Mouse (Mus musculus): Measurements from ENCODE around the gene Hspg2. TPM values are rescaled to one million over a fixed set of nuclear protein-coding genes. Genes with fewer than 3 reads are reported as not detected.

The Hspg2 gene
- polyA plus RNA-seq, 1 experiment from 2014 or later = 52.0 TPM

DNA sequence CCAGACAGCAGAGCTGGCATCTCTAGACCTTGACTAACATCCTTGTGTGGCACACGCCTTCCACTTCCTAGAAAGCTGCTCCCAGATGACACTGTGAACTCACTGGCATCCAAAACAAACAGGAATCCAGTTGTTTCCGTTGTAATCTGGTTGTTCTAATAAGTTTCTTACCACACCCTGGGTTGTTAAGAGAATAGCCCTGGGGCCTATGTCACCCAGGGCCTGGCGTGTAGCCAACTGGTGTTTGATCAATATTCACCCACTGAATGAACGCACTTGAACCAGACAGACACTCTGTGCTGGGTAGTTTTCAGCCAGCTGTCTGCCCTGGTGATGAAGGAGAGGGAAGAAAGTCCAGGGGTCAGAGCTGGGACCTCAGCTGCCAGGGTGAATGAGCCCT, 58.8 kb downstream of the Hspg2 start:
- Histone ChIP-seq H3K27ac (no peak overlapping the region), H3K27me3 (ENCODE audit: insufficient read depth, poor library complexity, severe bottlenecking) (no peaks in the 10 kb centered on the region), H3K36me3 (peaks cover 99% of the 10 kb centered on the region), H3K9me3 (no peaks in the 10 kb centered on the region), H3K4me1 (no peaks in the 10 kb centered on the region), H3K4me3 (no peak overlapping the region)
- DNase-seq (ENCODE audit: low spot score) = no peak
- 83% methylated on average over 4 of the region's 4 CpGs for WGBS

DNA sequence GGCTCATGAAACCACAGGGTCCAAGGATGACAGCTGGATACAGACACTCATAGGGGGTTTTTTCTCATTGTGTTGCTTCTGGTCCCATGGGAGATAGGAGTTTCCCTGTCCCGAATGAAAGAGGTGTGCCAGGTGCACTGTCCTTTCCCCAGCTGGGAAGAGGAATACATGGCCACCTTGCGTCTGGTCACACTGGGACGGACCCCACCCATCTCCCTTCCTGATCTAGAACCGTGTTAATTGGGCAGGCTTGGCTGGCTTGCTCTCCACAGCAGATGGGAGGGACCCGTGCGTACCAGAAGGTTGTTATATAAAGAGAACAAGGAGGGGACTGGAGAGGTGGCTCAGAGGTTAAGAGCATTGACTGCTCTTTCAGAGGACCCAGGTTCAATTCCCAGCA, 59.3 kb downstream of the Hspg2 start:
- H3K27me3 ChIP-seq (ENCODE audit: insufficient read depth, poor library complexity, severe bottlenecking) = no peaks in the 10 kb centered on the region
- no peaks in the 10 kb centered on the region for H3K4me1 ChIP-seq
- peaks cover 99% of the 10 kb centered on the region for H3K36me3 ChIP-seq
- DNase-seq (ENCODE audit: low spot score) = no peak
- 84% methylated on average over 6 of the region's 6 CpGs for WGBS
- no peaks in the 10 kb centered on the region for H3K9me3 ChIP-seq
- H3K4me3 ChIP-seq = no peak overlapping the region
- no peak overlapping the region for H3K27ac ChIP-seq

GRCm38 (mm10) chr4:137540356-137540755, 71.8 kb downstream of the Hspg2 start:
- Histone ChIP-seq H3K27ac (no peak overlapping the region), H3K36me3 (peaks cover 98% of the 10 kb centered on the region), H3K4me3 (no peak overlapping the region), H3K4me1 (no peaks in the 10 kb centered on the region), H3K9me3 (no peaks in the 10 kb centered on the region), H3K27me3 (ENCODE audit: insufficient read depth, poor library complexity, severe bottlenecking) (no peaks in the 10 kb centered on the region)
- WGBS = 80% methylated on average over 14 of the region's 14 CpGs
- DNase-seq (ENCODE audit: low spot score) = no peak

GRCm38 (mm10) chr4:137542968-137543367, 74.4 kb downstream of the Hspg2 start:
- H3K4me3 ChIP-seq = no peak overlapping the region
- H3K27me3 ChIP-seq (ENCODE audit: insufficient read depth, poor library complexity, severe bottlenecking) = no peaks in the 10 kb centered on the region
- no peaks in the 10 kb centered on the region for H3K9me3 ChIP-seq
- H3K27ac ChIP-seq = no peak overlapping the region
- DNase-seq (ENCODE audit: low spot score) = no peak
- H3K4me1 ChIP-seq = no peaks in the 10 kb centered on the region
- WGBS = 78% methylated on average over 10 of the region's 10 CpGs
- peaks cover 100% of the 10 kb centered on the region for H3K36me3 ChIP-seq

- no peaks in the 10 kb centered on the region for H3K9me3 ChIP-seq
- DNase-seq (ENCODE audit: low spot score) = no peak
- H3K27me3 ChIP-seq (ENCODE audit: insufficient read depth, poor library complexity, severe bottlenecking) = no peaks in the 10 kb centered on the region
- H3K36me3 ChIP-seq = peaks cover 100% of the 10 kb centered on the region
- H3K4me3 ChIP-seq = no peak overlapping the region
- H3K4me1 ChIP-seq = no peaks in the 10 kb centered on the region
- no peak overlapping the region for H3K27ac ChIP-seq
- 93% methylated on average over 9 of the region's 9 CpGs for WGBS
Measured at GRCm38 (mm10) chr4:137545568-137545967, 77.0 kb downstream of the Hspg2 start.

DNA sequence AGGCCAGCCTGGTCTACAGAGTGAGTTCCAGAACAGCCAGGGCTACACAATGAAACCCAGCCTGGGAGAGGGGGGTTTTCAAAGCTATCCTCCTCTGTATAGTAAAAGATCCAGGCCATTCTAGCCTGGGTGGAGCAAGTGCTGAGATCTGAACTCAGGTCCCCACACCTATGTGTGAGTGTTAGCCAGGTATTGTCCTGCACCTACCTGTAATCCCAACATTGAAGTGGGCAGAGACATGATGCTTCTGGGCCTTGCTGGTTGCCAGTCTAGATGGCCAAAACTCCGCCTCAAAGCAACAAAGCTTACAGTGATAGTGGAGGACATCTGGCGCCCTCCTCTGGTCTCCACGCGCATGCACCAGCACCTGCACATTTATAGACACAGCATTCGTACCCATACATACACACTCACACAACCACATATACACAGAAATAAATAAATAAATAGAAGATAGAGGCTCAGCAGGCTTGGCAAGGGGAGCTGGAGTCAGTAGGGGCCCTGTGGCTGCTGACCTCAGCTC, 77.5 kb downstream of the Hspg2 start:
- WGBS = 80% methylated on average over 5 of the region's 5 CpGs
- Histone ChIP-seq H3K27ac (no peak overlapping the region), H3K4me1 (no peaks in the 10 kb centered on the region), H3K9me3 (no peaks in the 10 kb centered on the region), H3K36me3 (peaks cover 100% of the 10 kb centered on the region), H3K4me3 (no peak overlapping the region), H3K27me3 (ENCODE audit: insufficient read depth, poor library complexity, severe bottlenecking) (no peaks in the 10 kb centered on the region)
- no peak for DNase-seq (ENCODE audit: low spot score)

DNA sequence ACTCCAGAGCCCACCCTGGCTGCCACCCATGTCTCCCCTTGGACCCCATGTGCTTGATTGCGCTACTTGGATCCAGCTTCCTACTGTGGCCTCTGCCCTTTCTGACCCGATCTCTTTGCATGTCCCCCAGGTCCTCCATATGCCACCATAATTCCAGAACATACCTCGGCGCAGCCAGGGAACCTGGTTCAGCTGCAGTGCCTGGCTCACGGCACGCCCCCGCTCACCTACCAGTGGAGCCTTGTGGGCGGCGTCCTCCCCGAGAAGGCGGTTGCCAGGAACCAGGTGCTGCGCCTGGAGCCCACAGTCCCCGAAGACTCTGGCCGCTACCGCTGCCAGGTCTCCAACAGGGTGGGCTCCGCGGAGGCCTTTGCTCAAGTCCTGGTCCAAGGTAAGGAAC, 84.9 kb downstream of the Hspg2 start:
- peaks cover 100% of the 10 kb centered on the region for H3K36me3 ChIP-seq
- H3K27me3 ChIP-seq (ENCODE audit: insufficient read depth, poor library complexity, severe bottlenecking) = no peaks in the 10 kb centered on the region
- no peaks in the 10 kb centered on the region for H3K9me3 ChIP-seq
- 93% methylated on average over 17 of the region's 17 CpGs for WGBS
- H3K4me3 ChIP-seq = no peak overlapping the region
- DNase-seq (ENCODE audit: low spot score) = no peak
- no peak overlapping the region for H3K27ac ChIP-seq
- H3K4me1 ChIP-seq = no peaks in the 10 kb centered on the region

DNA sequence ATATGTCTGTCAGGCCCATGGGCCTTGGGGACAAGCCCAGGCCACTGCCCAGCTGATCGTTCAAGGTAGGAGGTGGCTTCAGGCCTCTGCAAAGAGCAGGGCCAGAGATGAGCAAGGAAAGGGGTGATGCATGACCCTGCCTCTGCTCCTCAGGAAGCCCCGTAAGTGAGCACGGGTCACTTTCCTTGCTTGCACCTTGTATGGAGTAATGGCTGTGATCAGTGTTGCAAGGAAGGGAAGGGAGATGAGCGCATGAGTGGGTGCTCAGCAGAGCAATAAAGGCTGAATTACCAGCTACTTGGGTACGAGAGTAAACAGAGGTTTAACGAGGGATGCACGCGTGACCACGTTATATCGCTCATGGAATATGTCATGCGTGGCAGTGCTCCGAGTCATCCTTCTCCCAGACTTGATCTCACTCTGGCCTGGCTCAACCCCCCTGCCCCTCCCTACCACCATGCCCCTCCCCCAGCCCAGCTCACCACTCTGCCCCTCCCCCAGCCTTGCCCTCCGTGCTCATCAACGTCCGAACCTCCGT, 88.2 kb downstream of the Hspg2 start:
- H3K9me3 ChIP-seq = no peaks in the 10 kb centered on the region
- H3K27me3 ChIP-seq (ENCODE audit: insufficient read depth, poor library complexity, severe bottlenecking) = no peaks in the 10 kb centered on the region
- H3K4me1 ChIP-seq = no peaks in the 10 kb centered on the region
- WGBS = 90% methylated on average over 16 of the region's 16 CpGs
- DNase-seq (ENCODE audit: low spot score) = no peak
- H3K27ac ChIP-seq = no peak overlapping the region
- no peak overlapping the region for H3K4me3 ChIP-seq
- H3K36me3 ChIP-seq = peaks cover 99% of the 10 kb centered on the region

DNA sequence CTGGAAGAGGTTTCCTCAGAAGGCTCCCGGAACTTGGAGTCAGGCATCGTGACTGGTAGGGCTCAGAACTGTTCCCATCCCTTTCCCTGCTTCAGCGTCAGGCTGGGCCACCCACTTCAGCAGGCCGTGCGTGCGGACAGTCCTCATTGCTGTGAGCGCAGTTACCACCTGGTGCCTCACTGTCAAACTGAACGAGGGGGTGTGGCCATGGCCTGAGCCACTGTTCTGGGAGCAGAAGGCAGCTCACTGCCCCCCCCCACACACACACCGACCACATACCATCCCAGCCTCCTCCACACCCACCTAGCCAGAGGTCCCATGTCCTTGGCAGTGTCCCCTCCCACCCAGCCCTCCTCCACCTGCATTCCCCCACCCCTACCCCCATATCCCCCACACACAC, 101.3 kb downstream of the Hspg2 start:
- no peak overlapping the region for H3K27ac ChIP-seq
- WGBS = 74% methylated on average over 9 of the region's 9 CpGs

GRCm38 (mm10) chr4:137574469-137574868, 105.9 kb downstream of the Hspg2 start, which contains the start of gene Ldlrad2:
Ldlrad2 (minus strand) TSS chr4:137574569.
- DNase-seq (ENCODE audit: low spot score) = no peak
- H3K4me1 ChIP-seq = peaks cover 11% of the 10 kb centered on the region
- H3K9me3 ChIP-seq = no peaks in the 10 kb centered on the region
- peaks cover 38% of the 10 kb centered on the region for H3K36me3 ChIP-seq
- H3K27ac ChIP-seq = no peak within 1 kb of the TSS
- H3K4me3 ChIP-seq = no peak within 1 kb of the TSS
- H3K27me3 ChIP-seq (ENCODE audit: insufficient read depth, poor library complexity, severe bottlenecking) = peaks cover 20% of the 10 kb centered on the region
- WGBS = 78% methylated on average over 10 of the region's 10 CpGs

More for the DNA sequence above, 101.3 kb downstream of the Hspg2 start:
- Histone ChIP-seq H3K36me3 (peaks cover 80% of the 10 kb centered on the region), H3K4me3 (no peak overlapping the region), H3K4me1 (0 out of 2 replicates have a peak, but pooled peaks cover 6% of the 10 kb centered on the region), H3K9me3 (no peaks in the 10 kb centered on the region), H3K27me3 (ENCODE audit: insufficient read depth, poor library complexity, severe bottlenecking) (no peaks in the 10 kb centered on the region)
- no peak for DNase-seq (ENCODE audit: low spot score)

- Histone ChIP-seq H3K9me3 (no peaks in the 10 kb centered on the region), H3K27me3 (ENCODE audit: insufficient read depth, poor library complexity, severe bottlenecking) (peaks cover 39% of the 10 kb centered on the region), H3K4me1 (peaks cover 11% of the 10 kb centered on the region), H3K27ac (no peak overlapping the region), H3K36me3 (peaks cover 9% of the 10 kb centered on the region), H3K4me3 (no peak overlapping the region)
- DNase-seq (ENCODE audit: low spot score) = no peak
- WGBS = 95% methylated on average over 12 of the region's 12 CpGs
Measured at GRCm38 (mm10) chr4:137577486-137577885, 108.9 kb downstream of the Hspg2 start.

DNA sequence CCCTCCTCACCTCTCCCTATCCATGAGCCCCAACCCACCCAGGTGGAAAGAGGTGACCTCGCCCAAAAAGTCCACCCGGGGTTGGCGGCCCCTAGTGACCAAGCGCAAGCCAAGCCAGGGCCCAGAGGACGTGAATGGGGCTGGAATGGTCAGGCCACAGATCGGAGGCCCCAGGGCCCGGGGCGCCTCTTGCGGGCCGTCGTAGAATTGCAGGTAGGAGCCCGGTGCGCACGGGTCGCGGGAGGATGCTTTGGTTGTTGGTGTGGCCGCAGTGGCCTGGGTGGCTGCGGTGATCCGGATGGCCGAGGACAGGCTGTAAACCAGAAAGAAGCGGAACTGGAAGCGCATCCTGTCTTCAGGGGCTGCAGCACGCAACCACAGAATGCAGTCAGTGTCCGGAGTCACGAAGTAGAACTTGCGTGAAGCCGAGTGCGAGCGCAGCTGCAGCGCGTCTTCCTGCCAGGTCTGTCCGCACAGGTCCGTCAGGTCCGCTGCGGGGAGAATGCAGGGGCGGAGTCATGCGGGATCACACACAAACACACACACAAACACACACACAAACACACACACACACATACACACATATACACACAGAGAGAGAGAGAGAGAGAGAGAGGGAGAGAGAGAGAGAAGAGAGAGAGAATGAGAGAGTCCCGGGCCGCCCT, 109.7 kb downstream of the Hspg2 start:
- no peaks in the 10 kb centered on the region for H3K9me3 ChIP-seq
- DNase-seq (ENCODE audit: low spot score) = peak; percentile 88
- H3K27me3 ChIP-seq (ENCODE audit: insufficient read depth, poor library complexity, severe bottlenecking) = peaks cover 39% of the 10 kb centered on the region
- H3K27ac ChIP-seq = no peak overlapping the region; the same call in 1 of the 2 replicates
- H3K4me1 ChIP-seq = peaks cover 11% of the 10 kb centered on the region
- WGBS = 4% methylated on average over 39 of the region's 39 CpGs
- H3K4me3 ChIP-seq = peak overlapping the region; percentile 54
- H3K36me3 ChIP-seq = peaks cover 3% of the 10 kb centered on the region

DNA sequence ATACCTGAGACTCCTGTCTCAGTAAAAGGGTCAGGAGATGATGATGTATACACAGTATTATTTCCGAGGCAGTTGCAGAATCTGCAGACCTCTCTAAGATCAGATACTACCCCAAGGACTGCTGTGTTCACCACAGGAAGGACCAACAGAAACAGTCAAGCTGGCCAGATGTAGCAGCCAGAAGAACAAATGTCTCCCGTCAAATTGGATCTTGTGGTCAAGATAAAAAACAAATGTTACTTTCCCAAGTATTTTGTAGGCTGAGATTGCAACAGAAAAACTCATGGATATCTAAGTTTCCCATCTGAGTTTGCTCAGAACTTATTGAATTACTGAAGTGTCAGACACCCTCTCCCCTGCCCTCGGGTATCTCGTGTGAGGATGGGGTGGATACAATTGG, 111.2 kb downstream of the Hspg2 start:
- no peak overlapping the region for H3K27ac ChIP-seq
- H3K4me1 ChIP-seq = peaks cover 11% of the 10 kb centered on the region
- no peaks in the 10 kb centered on the region for H3K9me3 ChIP-seq
- no peak overlapping the region for H3K4me3 ChIP-seq
- H3K27me3 ChIP-seq (ENCODE audit: insufficient read depth, poor library complexity, severe bottlenecking) = peaks cover 39% of the 10 kb centered on the region
- WGBS = 45% methylated on average over 4 of the region's 4 CpGs
- DNase-seq (ENCODE audit: low spot score) = no peak
- no peaks in the 10 kb centered on the region for H3K36me3 ChIP-seq
